Mouse (Mus musculus): Measurements from ENCODE around the gene Mrpl22.

DNA sequence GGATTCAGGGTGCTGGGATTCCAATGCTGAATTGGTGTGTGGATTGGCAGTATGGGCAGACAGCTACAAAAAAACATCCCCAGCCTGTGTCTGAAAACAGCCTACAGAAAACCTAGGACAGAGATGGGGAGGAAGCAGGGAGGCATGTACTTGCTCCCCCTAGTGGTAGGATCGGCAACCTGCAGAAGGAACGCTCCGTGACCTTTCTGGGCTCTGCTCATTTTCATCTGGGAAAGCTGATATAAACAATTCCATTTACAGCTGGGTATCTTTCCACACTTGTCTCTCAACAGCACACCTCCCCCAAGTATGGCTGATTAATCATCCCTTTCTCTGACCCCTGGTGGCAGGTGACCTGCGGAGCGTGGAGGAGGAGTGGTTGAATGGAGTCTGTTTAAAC lies 54.2 kb downstream of the Mrpl22 start:
- TF ChIP-seq CTCF (conservative IDR thresholded peaks at IDR 0.05; ENCODE audit: low read length), result peak; percentile 95
- TF ChIP-seq POU5F1 (IDR thresholded peaks at IDR 0.05; ENCODE audit: borderline replicate concordance, low read length), result no peak
- TF ChIP-seq NANOG (IDR thresholded peaks at IDR 0.05; ENCODE audit: borderline replicate concordance, low read length), result no peak
